Mouse (Mus musculus) E14TG2a.4 (cell line): ENCODE results near the gene Acot2.

Experiments used
- CTCF ChIP-seq: conservative IDR thresholded peaks from 2 replicates; pipeline ENCODE4 v1.5.1; 2014; ENCODE audit warnings: low read length
- NANOG ChIP-seq: IDR thresholded peaks from 2 replicates; pipeline ENCODE4 v1.6.1; 2014; ENCODE audit warnings: borderline replicate concordance, low read length, mixed read lengths
- POU5F1 ChIP-seq: IDR thresholded peaks from 2 replicates; pipeline ENCODE4 v1.6.1; 2014; ENCODE audit warnings: low read length, borderline replicate concordance

GRCm38 (mm10) chr12:83988483-83988882 lies 822 bp downstream of the Acot2 start:
- TF ChIP-seq CTCF (no peak), NANOG (no peak), POU5F1 (no peak)
